Mouse (Mus musculus) frontal cortex, adult (tissue): Measurements from ENCODE around the gene Rcor3.

Experiments used
- ATAC-seq: cut with Nextera tagmentation; 2 replicates; pipeline ENCODE4 v1.9.2; 2017; ENCODE audit warnings: mild to moderate bottlenecking, moderate library complexity, mixed read lengths; ENCODE audit not compliant: low TSS enrichment

Rcor3 gene

DNA sequence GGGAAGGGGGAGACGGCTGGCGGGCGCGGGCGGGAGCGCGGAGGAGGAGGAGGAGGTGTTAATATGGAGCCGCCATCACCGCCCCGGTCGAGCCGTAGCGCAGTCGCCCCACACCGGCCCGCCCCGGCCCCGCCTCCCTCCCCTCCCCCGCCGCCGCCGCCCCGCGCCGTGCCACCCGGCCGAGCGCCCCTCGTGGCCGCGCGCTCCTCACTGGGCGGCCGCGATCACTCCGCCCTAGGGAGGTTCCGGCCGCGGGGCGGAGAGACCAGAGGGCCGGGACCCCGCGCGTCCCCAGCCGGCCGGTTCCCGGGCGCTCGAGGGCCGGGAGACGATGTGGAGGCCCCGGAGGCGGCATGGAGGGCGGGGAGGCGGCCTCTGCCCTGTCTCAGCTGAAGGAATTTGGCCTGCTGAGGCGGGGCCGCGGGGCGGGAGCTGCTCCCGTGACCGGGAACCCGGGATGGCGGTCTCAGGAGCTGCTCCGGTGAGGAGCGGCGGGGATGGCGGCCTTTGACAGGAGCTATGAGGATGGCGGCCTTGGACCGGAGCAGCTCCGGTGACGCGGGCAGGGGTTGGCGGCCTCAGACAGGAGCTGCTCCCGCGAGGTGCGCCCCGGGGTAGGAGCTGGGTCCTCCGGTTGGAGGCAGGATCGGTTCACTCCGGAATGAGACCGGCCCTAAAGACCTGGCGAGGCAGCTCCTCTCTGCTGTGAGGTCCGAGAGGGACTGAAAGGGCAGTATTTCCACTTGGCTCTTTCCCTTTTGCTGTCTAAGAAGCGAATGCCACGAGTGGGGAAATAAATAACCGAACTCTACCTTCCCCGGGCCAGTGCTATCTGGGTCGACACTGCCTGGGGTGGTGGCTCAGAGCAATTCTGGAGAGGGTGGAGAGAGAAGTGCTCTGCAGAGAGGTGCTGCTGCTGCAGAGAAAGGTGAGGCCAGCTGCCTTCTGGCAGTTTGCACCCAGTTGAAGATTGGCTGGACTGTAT is at the start of gene Rcor3:
TSS of gene Rcor3 (minus strand) at position 137 of the 985 bp plus-strand sequence.
- peak; percentile 68 for ATAC-seq

DNA sequence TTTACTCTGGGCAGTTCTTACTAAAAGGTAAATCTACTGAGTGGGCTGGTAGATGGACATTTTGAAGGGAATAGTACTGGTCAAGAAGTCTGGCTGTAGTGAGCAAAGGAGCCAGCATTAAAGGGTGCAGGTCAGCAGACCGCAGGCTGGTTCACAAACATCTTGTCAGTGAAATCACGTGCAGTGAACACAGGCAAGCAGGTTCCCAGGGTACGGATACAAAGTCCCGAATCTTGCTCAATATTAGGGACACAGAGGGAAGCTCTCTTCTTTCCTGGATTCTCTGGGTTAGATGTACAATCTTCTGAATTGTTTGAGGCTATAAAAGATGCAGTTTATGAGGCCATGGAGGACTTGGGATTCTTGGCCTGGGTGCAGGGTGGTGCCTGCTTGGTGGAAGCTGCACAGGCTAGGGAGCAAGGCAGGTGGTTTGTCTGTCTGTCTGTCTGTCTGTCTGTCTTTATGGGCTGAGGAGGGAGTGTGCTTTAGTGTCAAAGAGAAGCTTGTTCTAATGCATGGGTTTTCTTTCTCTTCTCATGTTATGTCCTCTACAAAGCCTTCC is 43.9 kb upstream of the Rcor3 start:
- no peak for ATAC-seq

DNA sequence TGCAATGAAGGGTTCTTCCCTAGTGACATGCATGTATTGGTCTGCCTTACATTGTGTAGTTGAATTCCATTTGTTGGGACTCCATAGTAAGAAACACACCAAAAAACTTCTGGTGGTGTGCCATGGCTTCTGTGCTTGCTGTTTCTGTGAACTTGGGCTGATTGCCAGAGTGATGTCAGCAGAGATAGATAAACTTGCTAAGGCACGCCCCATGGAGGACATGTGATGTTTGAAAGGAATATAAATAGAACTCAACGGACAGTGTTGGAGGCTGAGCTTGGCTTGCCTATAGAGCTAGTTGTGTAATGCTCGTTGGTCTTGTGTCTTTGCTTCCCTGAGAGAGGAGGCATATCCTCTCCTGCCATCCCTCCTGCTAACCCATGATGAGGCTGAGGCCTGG is 42.0 kb upstream of the Rcor3 start:
- ATAC-seq: no peak

DNA sequence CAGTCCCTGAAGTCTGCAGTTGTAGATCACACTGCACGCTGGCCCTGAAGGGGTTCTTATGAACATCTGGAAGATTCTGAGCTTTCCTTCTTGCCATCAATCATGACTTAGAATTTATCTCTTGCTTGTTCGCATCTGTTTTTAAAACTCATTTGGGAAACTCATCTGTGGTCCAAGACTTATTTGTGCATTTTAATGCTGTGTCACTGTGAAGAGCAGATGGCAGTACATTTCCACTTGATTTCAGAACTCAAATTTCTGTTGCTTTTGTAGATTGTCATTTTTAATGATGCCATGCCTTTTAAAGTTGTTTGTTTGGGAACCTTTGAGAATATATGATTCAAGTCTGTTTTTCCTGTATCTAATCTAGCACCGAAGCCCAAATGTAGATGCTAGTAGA is 33.6 kb upstream of the Rcor3 start:
- no peak for ATAC-seq

DNA sequence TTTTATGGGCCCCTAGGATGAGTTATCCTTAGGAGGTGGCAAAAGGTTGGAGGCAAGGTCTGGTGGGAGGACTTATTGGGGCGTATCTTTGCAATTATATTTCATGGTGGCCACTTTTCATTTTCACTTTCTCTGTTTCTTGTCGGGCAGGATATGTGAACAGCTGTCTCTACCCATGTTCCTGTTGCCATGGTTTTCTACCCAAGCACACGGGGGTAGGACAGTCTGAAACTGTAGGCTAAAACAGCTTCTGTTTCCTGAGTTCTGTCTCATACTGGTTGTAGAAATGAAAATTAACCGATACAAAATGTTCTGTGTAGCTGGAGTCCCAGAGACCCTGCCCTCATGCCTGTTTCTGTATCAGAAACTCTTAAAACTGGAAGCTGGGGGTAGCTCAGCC is 13.3 kb upstream of the Rcor3 start:
- peak; percentile 81 for ATAC-seq

DNA sequence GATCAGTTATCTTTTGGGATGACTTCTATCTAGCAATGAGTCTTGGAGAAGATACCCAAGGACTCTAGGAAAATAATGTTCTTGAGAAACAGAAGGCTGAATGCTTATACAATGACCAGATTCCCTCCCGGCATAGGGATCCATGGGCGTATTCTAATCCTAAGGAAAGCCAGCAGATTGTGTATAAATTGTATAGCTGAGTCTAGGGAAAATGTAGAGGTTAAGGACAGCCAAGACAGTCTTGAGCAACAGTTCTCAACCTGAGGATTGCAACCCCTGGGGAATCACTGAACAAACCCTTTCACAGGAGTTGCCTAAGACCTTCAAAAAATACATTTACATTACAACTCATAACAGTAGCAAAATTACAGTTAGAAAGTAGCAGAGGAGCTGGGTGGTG is 2.5 kb upstream of the Rcor3 start:
- ATAC-seq: no peak

DNA sequence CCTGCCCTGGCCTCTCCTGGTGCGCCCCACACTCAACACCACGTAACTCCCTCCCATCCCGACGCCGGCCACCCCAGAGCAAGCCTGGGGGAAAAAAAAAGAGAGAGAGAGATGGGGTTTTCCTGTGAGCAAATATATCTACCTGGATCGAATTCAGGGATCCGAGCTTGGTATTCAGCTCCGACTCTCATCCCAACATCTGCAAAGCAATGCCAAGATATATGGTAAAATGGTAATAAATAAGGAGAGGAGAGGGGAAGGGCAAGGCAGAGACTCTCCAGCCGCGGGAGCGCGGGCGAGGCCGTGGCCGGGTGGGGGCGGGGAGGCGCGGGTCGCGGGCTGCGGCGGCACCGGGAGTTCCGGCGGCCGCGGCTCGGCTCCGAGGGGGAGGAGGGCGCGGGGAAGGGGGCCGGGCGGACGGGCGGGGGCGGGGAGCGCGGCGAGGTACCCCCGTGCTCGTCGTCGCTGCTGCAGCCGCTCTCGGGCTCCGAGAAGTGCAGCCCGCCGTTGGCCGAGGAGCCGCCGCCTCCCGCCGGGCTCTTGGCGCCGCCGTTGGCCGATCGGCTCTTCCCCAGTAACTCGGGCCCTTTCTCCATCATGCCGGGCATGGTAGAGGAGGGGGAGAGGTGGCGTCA is 454 bp downstream of the Rcor3 start:
- peak; percentile 42; the same call in 1 of the 2 replicates for ATAC-seq

DNA sequence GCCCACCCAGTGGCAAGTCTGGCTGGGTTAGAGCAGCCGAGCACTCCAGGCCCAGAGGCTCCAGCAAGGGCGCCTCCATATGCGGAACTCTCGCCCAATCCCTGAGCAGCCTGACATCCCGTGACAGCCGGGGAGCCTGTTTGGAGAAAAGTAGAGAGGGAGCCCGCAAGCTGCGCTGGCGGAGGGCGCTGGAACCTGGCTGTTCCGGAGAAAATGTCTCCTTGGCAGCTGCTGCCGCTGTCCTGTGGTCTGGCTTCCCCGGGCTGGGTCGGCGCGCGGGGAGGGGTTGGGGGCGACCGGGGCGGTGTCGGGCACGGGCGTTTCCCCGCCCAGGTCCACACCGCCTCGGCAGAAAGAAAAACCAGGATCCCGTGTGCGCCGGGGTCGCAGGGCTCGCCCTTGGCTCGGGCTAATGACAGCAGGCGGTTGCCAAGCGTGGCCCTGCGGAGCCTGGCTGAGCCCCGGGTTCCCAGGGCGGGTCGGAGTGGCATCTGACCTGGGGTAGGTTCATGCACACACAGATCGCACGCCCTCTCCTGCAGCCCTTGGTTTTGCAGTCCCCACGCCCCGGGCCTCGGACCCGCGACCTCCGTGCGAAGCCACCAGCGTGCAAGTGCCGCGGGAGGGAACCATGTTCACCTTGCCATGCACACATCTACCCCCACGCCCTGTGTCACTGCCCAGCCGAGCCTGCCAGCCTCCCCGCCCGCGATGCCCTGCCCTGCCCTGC is 1.1 kb downstream of the Rcor3 start:
- ATAC-seq: peak; percentile 82

DNA sequence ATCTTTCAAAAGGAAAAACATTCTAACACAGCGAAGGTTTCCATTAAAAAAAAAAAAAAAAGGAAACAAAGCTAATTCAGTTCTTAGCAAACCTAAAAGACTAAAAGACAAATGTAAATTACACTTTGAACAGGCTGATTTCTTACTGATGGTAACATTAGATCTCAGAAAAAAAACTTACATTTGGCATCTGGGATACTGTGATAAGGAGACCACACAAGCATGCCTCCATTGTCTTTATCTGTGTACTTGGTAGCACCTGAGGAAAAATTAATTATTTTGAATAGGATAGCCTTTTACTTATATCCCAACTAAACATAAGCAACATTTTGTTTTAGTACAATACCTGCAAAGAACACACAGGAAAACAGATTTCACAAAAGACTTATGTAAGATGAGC is 7.7 kb downstream of the Rcor3 start:
- no peak for ATAC-seq

DNA sequence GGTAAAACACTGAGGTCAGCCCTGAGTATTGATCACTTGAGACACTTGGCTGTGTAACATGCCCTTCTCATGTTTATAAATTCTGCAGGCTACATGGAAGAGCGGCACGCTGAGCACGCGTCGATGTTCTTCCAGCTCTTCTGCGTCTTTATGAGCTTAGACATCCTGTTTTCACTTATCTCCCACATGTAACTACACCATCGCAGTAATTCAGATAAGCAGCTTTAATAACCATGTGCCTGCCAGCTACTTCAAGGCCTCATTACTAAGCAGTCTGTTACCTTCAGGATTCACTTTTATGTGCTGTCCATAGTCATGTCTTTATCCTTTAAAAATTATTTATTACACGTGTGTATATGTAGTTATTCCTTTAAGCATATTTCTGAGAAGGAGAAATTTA is 9.5 kb downstream of the Rcor3 start:
- ATAC-seq: no peak

DNA sequence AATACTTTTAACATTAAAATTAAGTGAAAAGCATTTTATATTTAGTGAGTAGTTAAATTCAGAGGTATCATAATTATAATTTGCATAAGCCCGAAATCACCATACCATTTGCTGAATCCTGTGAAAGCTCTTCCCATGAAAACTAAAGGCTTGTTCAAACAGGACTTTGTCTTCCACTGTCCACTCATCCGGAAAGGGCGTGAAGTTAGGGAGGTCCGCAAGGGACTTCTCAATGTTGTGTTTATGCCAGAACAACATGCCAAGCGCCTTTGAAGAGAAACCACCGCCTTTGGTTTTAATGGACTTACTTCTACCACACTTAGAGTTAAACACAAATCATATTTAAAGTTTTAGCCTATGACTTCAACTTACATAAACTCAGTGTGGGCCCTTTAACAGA is 12.1 kb downstream of the Rcor3 start:
- ATAC-seq: no peak

DNA sequence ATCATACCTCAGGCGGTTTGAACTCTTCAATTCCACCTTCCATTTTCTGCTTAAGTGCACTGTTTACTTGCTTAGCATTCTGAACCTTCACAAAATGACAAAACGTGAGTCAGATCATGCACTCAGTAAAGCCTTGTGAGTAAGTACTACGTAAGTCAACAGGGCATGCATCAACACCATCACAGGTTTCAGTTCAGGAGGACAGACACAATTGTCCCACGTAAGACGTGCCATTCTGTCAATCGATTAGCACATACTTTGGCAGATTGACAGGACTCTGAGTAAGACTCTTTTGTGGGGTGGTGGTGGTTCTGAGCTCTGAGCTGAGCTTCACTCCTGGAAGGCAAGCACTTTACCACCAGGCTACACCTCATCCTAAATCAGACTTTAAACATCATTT is 21.6 kb downstream of the Rcor3 start:
- ATAC-seq: no peak

DNA sequence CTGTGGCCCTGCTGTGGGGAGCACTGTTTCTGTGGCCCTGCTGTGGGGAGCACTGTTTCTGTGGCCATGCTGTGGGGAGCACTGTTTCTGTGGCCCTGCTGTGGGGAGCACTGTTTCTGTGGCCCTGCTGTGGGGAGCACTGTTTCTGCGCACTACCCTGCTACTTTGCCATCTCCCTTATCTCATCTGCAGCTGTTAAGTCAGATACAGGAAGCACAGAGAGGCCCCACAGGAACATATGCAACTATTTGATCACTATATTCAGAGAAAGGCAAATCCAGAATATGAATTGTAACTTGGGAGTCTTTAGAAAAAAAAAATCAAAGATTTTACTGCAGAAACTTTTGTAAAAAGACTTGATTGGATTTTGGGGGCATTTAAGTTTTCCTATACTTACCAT is 22.5 kb downstream of the Rcor3 start:
- no peak for ATAC-seq

DNA sequence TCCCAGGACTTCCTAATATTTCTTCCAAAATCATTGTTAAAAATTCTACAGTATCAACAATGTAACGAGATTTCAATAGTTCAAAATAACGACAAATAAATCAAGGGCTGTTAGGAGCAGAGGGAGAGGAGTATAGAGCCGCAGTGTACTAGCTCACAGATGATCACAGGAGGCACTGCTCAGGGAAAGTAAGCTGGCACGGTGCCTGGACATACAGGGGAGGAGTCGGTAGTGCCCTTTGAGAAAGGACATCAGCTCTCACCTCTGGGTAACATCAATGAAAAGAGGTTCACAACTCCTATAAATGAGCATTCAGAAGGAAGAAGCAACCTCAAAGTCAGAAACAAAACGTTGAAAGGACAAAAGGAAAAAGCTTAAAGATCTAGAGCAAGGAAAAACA is 28.7 kb downstream of the Rcor3 start:
- ATAC-seq: no peak

DNA sequence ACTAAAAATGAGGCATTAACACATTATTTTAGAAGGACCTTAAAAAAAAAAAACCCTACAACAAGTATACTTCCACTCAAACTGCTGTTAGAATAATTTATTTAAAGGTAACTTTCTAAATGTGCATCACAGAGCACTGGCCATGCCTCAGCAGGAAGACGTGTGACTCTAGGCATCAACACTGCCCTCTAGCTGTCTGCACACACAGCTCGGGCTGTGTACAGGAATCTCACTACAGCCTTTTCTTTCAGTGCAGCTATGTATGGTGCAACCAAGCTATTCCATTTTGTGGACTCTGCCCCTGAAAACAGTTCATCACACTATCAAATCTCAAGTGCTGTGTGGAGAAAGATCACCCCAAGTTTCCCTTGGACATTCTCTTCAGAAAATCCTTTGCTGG is 30.5 kb downstream of the Rcor3 start:
- peak; percentile 88 for ATAC-seq

DNA sequence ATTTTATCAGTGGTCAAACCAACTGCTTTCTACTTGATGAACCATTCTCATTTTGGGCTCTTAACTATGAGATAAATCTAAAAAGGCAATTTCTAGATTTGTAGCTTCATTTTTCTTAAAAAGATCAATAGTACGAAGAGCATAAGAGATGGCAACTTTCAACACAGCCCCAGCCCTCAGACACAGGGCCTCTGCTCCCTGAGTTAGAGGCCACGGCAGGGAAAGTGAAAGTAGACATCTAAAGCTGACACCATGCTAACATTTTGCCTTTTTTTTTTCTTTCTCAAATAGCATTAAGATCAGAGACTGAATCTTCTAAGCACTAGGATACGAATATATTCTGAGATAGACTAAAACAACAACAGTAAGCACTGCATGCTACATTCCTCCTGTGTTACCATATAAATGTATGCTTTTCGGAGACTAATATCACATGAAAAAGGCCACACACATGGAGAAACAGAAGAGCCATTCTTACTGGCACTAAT is 31.9 kb downstream of the Rcor3 start:
- ATAC-seq: no peak

DNA sequence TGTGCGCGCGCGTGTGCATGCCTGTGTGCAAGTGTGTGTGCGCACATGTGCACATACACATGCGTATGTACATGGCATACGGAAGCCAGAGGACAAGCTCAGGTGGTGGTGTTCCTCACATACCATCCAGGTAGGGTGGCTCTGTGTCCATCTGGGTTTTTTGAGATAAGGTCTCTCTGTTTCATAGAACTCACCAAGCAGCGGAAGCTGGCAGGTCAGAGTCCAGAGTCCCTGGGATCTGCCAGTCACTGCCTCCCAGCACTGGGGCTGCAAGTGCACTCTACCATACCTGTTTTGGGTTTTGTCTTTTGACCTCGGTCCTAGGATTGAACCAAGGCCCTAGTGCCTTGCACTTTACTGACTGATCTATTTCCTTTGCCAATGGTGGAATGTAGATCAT is 33.8 kb downstream of the Rcor3 start:
- no peak for ATAC-seq

DNA sequence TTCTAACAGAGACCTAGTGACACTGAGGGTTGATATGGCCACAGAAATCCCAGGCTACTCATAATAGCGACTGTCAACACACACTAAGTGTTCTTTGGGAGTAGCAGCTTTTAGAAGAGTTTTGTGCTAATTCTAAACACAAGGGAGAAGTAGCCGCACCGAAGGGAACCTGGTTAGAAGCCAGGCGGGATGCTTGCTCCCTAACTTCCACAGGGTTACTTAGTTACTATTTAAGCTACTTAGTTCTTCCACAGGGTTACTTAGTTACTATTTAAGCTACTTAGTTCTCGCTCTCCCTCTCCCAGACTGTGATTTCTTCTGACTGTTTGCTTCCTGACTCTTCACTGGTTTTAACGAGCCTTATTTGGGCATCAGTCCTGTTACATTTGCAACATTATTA is 34.7 kb downstream of the Rcor3 start:
- no peak for ATAC-seq

DNA sequence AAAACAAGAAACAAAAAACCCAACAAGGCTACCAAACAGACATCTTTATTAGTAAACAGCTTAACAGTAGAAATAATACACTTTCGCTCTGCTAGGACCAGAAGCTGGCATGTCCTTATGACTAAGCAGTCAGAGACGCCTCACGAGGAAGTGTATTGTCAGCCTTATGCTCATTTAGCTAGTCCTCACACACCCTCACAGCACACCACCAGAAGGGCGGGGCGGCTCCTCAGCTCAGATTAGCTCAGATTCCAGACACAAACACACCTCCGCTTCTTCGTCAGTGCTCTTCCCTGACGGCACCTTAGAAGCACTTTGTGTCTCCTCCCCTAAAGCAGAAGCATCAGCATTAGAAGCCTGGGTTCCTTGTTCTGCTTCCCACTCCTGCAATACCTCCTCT is 36.5 kb downstream of the Rcor3 start:
- peak; percentile 96 for ATAC-seq

DNA sequence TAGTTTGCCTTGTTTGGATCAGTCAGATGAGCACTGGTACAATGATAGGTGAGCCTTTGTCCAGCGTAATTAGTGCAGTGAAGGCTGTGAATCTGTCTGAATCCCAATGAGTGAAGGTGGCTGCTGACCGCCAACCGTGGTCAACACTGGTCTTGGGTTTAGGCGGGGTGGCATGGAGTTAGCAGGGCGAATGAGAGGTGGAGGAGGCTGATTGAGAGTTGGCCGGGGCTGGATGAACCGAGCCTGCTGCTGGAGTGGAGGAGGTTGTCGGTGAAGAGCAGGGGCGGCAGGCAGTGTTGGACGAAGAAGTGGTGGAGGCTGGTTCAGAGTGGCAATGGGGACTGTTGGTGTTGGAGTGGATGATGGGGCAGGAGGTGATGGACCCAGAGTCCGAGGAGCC is 37.1 kb downstream of the Rcor3 start:
- no peak for ATAC-seq

DNA sequence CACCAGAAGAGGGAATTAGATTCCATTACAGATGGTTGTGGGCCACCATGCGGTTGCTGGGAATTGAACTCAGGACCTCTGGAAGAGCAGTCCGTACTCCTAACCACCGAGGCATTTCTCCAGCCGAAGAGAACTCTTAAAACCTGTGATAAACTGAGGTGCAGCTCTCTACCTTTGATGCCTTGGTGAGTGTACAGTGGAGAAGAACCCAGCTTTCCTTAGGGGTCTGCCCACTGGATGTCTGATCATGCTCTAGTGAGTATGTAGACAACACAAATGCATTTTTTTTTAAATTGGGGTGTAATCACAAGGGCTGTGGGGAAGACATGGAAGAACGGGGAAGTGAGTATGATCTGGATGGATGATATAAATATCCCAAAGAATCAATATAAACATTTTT is 42.2 kb downstream of the Rcor3 start:
- no peak for ATAC-seq
